Mouse (Mus musculus): ENCODE data around the gene Hs3st1.

Hs3st1 gene

GRCm38 (mm10) chr5:39643260-39643923 lies 111.9 kb downstream of the Hs3st1 start:
- no peak for DNase-seq

- no peak for DNase-seq
Measured at GRCm38 (mm10) chr5:39642222-39642770, 113.0 kb downstream of the Hs3st1 start.

- DNase-seq: peak; percentile 83 to 86
Measured at GRCm38 (mm10) chr5:39639438-39640177, 115.7 kb downstream of the Hs3st1 start.

GRCm38 (mm10) chr5:39638926-39639325 lies 116.3 kb downstream of the Hs3st1 start:
- no peak for DNase-seq

GRCm38 (mm10) chr5:39637874-39638273 lies 117.4 kb downstream of the Hs3st1 start:
- DNase-seq: no peak

GRCm38 (mm10) chr5:39636090-39636489 lies 119.2 kb downstream of the Hs3st1 start:
- no peak for DNase-seq

GRCm38 (mm10) chr5:39634300-39635047 lies 120.8 kb downstream of the Hs3st1 start:
- DNase-seq: peak; percentile 12 to 38

- DNase-seq: no peak
Measured at GRCm38 (mm10) chr5:39633206-39633605, 122.1 kb downstream of the Hs3st1 start.

- no peak for DNase-seq
Measured at GRCm38 (mm10) chr5:39630841-39631240, 124.4 kb downstream of the Hs3st1 start.

- DNase-seq: no peak
Measured at GRCm38 (mm10) chr5:39625037-39625473, 130.2 kb downstream of the Hs3st1 start.

GRCm38 (mm10) chr5:39624218-39624590 lies 131.1 kb downstream of the Hs3st1 start:
- DNase-seq: no peak

- DNase-seq: no peak
Measured at GRCm38 (mm10) chr5:39623304-39624217, 131.7 kb downstream of the Hs3st1 start.

- DNase-seq: no peak
Measured at GRCm38 (mm10) chr5:39620206-39620866, 134.9 kb downstream of the Hs3st1 start.

GRCm38 (mm10) chr5:39617354-39617977 lies 137.8 kb downstream of the Hs3st1 start:
- no peak for DNase-seq

GRCm38 (mm10) chr5:39615202-39615601 lies 140.1 kb downstream of the Hs3st1 start:
- DNase-seq: no peak

GRCm38 (mm10) chr5:39613534-39613933 lies 141.7 kb downstream of the Hs3st1 start:
- no peak for DNase-seq

- DNase-seq: no peak
Measured at GRCm38 (mm10) chr5:39612240-39612639, 143.0 kb downstream of the Hs3st1 start.

GRCm38 (mm10) chr5:39608260-39608659 lies 147.0 kb downstream of the Hs3st1 start:
- no peak for DNase-seq

GRCm38 (mm10) chr5:39594737-39595136 lies 160.5 kb downstream of the Hs3st1 start:
- DNase-seq: no peak

Data from kidney, postnatal 4 days (tissue).